Mouse (Mus musculus) G1E (cell line): ENCODE measurements around the gene Lmna. TPM values are rescaled to one million over a fixed set of nuclear protein-coding genes. Genes with fewer than 3 reads are reported as not detected.
A peak's percentile ranks its signal among the peaks of the same experiment; 100 is the strongest.

ENCODE experiments used
- ATAC-seq: 2 replicates; pipeline ENCODE4 v1.8.0; 2016; ENCODE audit warnings: mild to moderate bottlenecking; ENCODE audit not compliant: insufficient number of reproducible peaks, poor library complexity, low FRiP score, severe bottlenecking; ENCODE audit errors: extremely low read depth
- DNase-seq: peaks from one replicate; pipeline ENCODE4 v3.0.0; 2012; ENCODE audit warnings: low spot score
- H3K27me3 ChIP-seq: 2 replicates; pipeline ENCODE4 v1.6.1; 2012; ENCODE audit warnings: mild to moderate bottlenecking, low read length, inconsistent platforms; ENCODE audit not compliant: insufficient read depth
- H3K36me3 ChIP-seq: replicated peaks from 2 replicates; pipeline ENCODE3; 2012; ENCODE audit warnings: mild to moderate bottlenecking, inconsistent platforms
- H3K4me1 ChIP-seq: 2 replicates; pipeline ENCODE4 v1.6.1; 2012; ENCODE audit warnings: low read depth, low read length, inconsistent platforms, mixed read lengths; ENCODE audit not compliant: insufficient read depth
- H3K4me3 ChIP-seq: 2 replicates; pipeline ENCODE4 v1.5.1; 2012; ENCODE audit warnings: low read depth, mild to moderate bottlenecking, inconsistent platforms, low read length, moderate library complexity, mixed read lengths
- H3K9me3 ChIP-seq: replicated peaks from 2 replicates; pipeline ENCODE4 v1.6.1; 2012; ENCODE audit warnings: inconsistent platforms
- CTCF ChIP-seq: IDR thresholded peaks from 2 replicates; pipeline ENCODE4 v1.5.1; 2012; ENCODE audit warnings: low read depth, low read length, inconsistent platforms, mixed read lengths
- GATA1 ChIP-seq: IDR thresholded peaks from 2 replicates; pipeline ENCODE4 v1.6.1; 2012; ENCODE audit warnings: borderline replicate concordance, low read length, inconsistent platforms, mixed read lengths
- GATA2 ChIP-seq: IDR thresholded peaks from 2 replicates; pipeline ENCODE4 v1.6.1; 2012; ENCODE audit warnings: low read depth, low read length, inconsistent platforms, borderline replicate concordance
- POLR2AphosphoS5 ChIP-seq: IDR thresholded peaks from 2 replicates; pipeline ENCODE4 v1.6.1; 2012; ENCODE audit warnings: low read depth, low read length, inconsistent platforms; ENCODE audit not compliant: insufficient replicate concordance
- TAL1 ChIP-seq: conservative IDR thresholded peaks from 2 replicates; pipeline ENCODE4 v1.6.1; 2012; ENCODE audit warnings: low read depth, low read length, inconsistent platforms, mixed read lengths
- polyA plus RNA-seq: library from polyadenylated mRNA; stranded (reverse); fragments of >175 nt; gene quantifications from 2 replicates; pipeline ENCODE4 v1.2.3, GENCODE M21; 2012
- total RNA-seq, 2 experiments: library from RNA; stranded (forward) in 1 of 2; stranded (reverse) in 1 of 2; fragments of 200-1000 nt in 1 of 2; fragments of >200 nt in 1 of 2; fragmentation: Nextera tagmentation in 1 of 2; gene quantifications; 2 replicates each; pipeline ENCODE4 v1.2.3; 2014 to 2017

Lmna gene
- total and polyA plus RNA-seq, 3 experiments = 72.1 to 336 (median 98.2) TPM

DNA sequence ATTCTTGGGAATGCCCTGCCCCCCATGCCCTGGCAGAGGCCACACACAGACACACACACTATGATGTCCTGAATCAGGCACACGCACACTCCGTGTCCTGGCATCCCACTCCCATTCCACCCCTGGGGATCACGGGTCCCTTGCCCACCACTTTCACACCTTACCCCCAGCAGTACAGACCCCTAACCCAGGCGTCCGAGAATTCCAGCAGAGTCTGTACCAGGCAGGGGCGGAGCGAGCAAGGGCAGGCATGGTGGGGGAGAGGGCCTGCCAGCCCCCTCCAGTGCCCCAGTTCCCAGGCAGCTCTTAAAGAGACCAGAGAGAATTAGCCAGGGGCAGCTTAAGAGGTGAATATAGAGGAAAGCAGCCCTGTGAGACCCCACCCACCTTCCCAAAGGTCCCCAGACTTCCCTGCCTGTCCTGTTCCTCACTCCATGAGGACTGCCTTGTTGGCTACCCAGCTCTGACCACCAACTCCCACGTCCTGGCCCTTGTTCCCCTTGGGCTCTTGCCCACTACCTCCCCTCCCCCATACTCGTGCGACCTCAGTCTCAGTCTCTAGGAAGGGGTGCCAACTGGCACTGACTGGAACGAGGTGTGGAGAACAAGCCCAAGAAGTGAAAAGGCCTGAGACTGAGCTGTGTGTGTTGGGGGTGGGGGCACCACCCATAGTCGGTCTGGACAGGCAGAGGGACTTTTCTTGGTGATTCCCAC is 48.6 kb downstream of the Lmna start, which contains the start of gene Sema4a:
Sema4a (minus strand) TSS at position 200 of the 714 bp plus-strand sequence.
- no peak within 1 kb of the TSS for H3K4me3 ChIP-seq
- DNase-seq = no peak
- H3K9me3 ChIP-seq = no peaks in the 10 kb centered on the region
- no peak for ATAC-seq
- H3K4me1 ChIP-seq = peaks cover 34% of the 10 kb centered on the region
- H3K27me3 ChIP-seq = peaks cover 55% of the 10 kb centered on the region
- no peaks in the 10 kb centered on the region for H3K36me3 ChIP-seq
- TF ChIP-seq TAL1 = no peak
- no peak for TF ChIP-seq POLR2AphosphoS5
- no peak for TF ChIP-seq GATA1

DNA sequence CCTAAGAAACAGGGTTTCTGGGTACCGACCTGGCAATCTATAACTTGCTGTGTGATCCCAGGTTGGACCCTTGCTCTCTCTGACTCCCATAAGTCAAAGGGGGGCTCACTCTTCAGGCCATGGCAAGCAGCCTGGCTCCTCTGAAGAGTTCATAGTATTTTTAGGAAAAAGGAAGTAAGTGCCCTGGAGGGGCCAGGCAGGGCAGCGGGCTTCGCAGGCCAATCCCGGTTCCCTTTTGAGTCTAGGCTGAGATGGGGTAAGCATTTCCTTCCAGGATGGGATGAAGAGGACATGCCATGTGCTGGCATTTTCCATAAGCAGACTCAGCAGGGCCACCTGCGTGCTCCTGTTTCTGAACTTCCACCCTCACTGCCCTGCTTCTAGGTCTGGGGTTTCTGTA is 49.7 kb downstream of the Lmna start:
- peaks cover 62% of the 10 kb centered on the region for H3K27me3 ChIP-seq
- no peak for DNase-seq
- H3K4me3 ChIP-seq = no peak overlapping the region
- TF ChIP-seq TAL1 (no peak), POLR2AphosphoS5 (no peak), GATA1 (no peak), CTCF (no peak), GATA2 (no peak)
- H3K9me3 ChIP-seq = no peaks in the 10 kb centered on the region
- peaks cover 44% of the 10 kb centered on the region for H3K4me1 ChIP-seq
- H3K36me3 ChIP-seq = no peaks in the 10 kb centered on the region
- no peak for ATAC-seq

DNA sequence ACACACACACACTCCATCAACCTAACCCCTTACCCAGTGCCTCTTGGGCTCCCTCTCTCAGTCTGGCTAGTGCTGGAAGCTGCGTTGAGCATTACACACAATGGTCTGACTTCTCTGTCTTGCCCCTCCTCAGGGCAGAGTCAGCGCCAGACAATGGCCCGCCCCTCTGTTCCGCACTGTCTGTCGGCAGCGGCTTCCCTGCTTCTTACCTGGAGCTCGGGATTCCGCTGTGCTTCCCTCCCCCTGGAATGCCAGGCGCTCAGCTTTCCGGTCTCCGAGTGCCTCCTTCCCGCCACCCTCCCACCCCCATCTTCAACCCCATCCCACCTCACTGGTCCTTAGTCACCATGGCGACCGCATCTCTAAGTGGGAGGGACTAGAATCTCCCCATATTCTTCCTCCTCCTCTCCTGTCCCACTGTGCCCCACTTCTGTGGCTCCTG is 51.0 kb downstream of the Lmna start:
- Histone ChIP-seq H3K36me3 (no peaks in the 10 kb centered on the region), H3K9me3 (no peaks in the 10 kb centered on the region), H3K4me3 (no peak overlapping the region), H3K27me3 (peaks cover 71% of the 10 kb centered on the region), H3K4me1 (peaks cover 52% of the 10 kb centered on the region)
- TF ChIP-seq TAL1 (no peak), GATA1 (no peak), CTCF (no peak), GATA2 (no peak), POLR2AphosphoS5 (no peak)
- ATAC-seq = no peak
- DNase-seq = no peak

DNA sequence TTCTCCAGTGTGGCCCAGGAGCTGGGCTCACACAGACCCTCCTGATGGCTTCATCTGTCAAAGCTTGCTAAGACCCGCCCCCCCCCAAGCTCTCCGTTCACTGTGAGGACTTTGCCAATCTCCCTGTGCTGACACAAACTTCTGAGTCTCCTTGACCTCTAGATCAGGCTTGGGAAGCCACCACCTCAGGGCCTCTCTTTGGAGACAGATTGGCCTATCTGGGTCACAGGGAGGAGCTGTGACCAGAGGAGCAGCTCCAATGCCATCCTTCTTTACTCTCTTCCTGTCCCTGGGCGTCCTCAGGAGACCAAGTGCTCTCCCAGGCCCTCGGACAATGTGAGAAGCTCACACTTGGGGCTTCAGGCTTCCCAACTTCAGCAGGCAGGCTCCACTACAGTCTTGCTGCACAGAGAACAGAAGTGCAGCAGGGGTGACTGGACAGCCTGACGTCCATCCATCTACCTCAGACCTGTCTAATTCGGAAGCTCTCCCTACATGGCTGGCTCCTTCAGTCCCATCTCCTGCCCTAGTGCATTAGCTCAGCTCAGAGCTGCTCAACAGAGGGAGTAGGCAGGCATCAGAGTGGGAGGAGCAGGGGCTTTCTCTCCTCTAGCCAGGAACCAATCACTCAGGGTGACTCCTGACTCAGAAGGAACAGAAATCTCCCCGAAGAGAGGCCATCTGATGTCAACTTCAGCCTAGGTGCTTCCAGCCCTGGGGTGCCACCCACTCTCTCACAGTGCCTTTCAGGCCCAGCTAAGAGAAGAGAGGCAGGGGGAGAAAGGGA is 52.8 kb downstream of the Lmna start:
- H3K4me1 ChIP-seq = peaks cover 63% of the 10 kb centered on the region

DNA sequence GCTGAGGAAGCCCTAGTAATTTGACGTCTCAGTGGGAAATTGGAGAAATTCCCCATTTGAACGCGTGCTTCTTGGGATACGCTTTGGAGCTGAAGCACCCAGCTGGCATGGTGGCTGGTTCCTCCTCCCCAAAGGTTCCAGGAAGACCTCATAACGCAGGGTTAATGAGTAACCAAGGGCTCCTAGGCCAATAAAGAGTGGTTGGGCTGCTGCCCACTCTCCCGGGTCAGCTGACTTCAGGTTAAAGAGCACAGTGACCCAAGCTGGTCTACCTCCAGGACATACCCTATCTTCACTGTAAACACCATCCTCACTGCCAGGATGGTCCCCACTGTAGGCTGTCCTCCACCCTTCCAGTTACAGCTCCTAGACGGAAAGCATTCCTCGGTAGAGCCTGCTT is 53.4 kb downstream of the Lmna start:
- DNase-seq (no peak), ATAC-seq (no peak)
- Histone ChIP-seq H3K9me3 (no peaks in the 10 kb centered on the region), H3K36me3 (no peaks in the 10 kb centered on the region), H3K27me3 (peaks cover 81% of the 10 kb centered on the region), H3K4me3 (no peak overlapping the region), H3K4me1 (peaks cover 61% of the 10 kb centered on the region)
- TF ChIP-seq GATA2 (no peak), POLR2AphosphoS5 (no peak), CTCF (no peak), TAL1 (no peak)

More for the DNA sequence above, 52.8 kb downstream of the Lmna start:
- H3K36me3 ChIP-seq = no peaks in the 10 kb centered on the region
- DNase-seq (no peak), ATAC-seq (no peak)
- no peak overlapping the region for H3K4me3 ChIP-seq
- TF ChIP-seq GATA1 (no peak), GATA2 (no peak), POLR2AphosphoS5 (no peak), TAL1 (no peak), CTCF (no peak)
- H3K9me3 ChIP-seq = no peaks in the 10 kb centered on the region
- peaks cover 81% of the 10 kb centered on the region for H3K27me3 ChIP-seq

DNA sequence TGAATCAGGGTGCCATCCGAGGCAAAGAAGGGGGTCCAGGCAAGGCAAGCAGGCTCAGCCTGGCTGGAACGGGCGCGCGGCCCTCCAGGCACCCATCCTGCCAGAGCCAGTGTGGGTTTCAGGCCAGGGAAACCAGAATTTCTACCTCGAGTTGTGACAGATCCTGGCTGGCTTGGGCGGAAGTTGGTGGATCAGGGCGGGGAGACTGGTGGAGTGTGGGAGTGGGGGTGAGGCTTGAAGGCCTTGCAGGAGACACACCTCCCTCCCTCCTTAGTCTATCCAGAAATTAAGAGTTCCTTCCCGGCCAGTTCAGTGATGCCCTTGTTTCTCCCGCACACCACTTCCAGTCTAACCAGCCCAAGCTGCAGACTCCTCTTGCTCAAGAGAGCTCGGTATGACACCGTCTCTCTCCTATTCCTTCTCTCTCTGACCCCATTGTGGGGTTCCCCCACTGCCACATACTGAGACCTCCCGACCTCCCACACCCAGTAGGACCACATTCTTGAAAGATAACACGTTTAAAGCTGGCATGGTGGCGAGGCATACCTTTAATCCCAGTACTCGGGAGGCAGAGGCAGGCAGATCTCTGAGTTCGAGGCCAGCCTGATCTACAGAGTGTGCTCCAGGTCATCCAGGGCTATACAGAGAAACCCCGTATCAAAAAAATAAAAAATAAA is 54.0 kb downstream of the Lmna start:
- ATAC-seq (no peak), DNase-seq (peak; percentile 37)
- H3K9me3 ChIP-seq = no peaks in the 10 kb centered on the region
- H3K4me1 ChIP-seq = peaks cover 56% of the 10 kb centered on the region
- peak overlapping the region; percentile 49; the same call in 1 of the 2 replicates for H3K4me3 ChIP-seq
- no peaks in the 10 kb centered on the region for H3K36me3 ChIP-seq
- peaks cover 81% of the 10 kb centered on the region for H3K27me3 ChIP-seq
- no peak for TF ChIP-seq POLR2AphosphoS5
- TF ChIP-seq CTCF = no peak
- TF ChIP-seq GATA1 = no peak
- no peak for TF ChIP-seq TAL1
- no peak for TF ChIP-seq GATA2
